Mouse (Mus musculus) heart, embryonic 15.5 days (tissue): Measurements from ENCODE around the gene Slc7a1. TPM values are rescaled to one million over a fixed set of nuclear protein-coding genes. Genes with fewer than 3 reads are reported as not detected.

Experiments used
- ATAC-seq: fragments of 200-750 bp; cut with Nextera tagmentation; replicated peaks from 2 replicates; pipeline ENCODE4 v1.8.0; 2017; ENCODE audit warnings: low read depth, moderate TSS enrichment; ENCODE audit not compliant: insufficient number of reproducible peaks, insufficient read depth, low FRiP score
- H3K27ac ChIP-seq: fragments of 300-500 bp; sonication (generic); 2 replicates; pipeline ENCODE4 v1.5.1; 2015; ENCODE audit warnings: mild to moderate bottlenecking, inconsistent platforms
- H3K27me3 ChIP-seq: fragments of 300-500 bp; sonication (generic); 2 replicates; pipeline ENCODE4 v1.6.1; 2015; ENCODE audit warnings: inconsistent platforms
- H3K36me3 ChIP-seq: fragments of 300-500 bp; sonication (generic); 2 replicates; pipeline ENCODE4 v1.6.1; 2015; ENCODE audit warnings: mild to moderate bottlenecking, inconsistent platforms
- H3K4me1 ChIP-seq: fragments of 300-500 bp; sonication (generic); replicated peaks from 2 replicates; pipeline ENCODE4 v1.6.1; 2015; ENCODE audit warnings: inconsistent platforms
- H3K4me2 ChIP-seq: fragments of 300-500 bp; sonication (generic); 2 replicates; pipeline ENCODE4 v1.6.1; 2015; ENCODE audit warnings: inconsistent platforms, mild to moderate bottlenecking, moderate library complexity
- H3K4me3 ChIP-seq: fragments of 300-500 bp; sonication (generic); 2 replicates; pipeline ENCODE4 v1.5.1; 2015; ENCODE audit warnings: mild to moderate bottlenecking, inconsistent platforms
- H3K9ac ChIP-seq: fragments of 300-500 bp; sonication (generic); 2 replicates; pipeline ENCODE4 v1.6.1; 2015; ENCODE audit warnings: mild to moderate bottlenecking, inconsistent platforms
- H3K9me3 ChIP-seq: fragments of 300-500 bp; sonication (generic); replicated peaks from 2 replicates; pipeline ENCODE4 v1.6.1; 2016; ENCODE audit warnings: inconsistent platforms
- WGBS: fragments of 180-500 bp; shearing (Covaris S2); methylation state at CpG from one replicate; pipeline ENCODE4 v1.1.7; 2015; ENCODE audit warnings: mixed read lengths; 5-methylcytosine and 5-hydroxymethylcytosine counted together
- polyA plus RNA-seq: library from polyadenylated mRNA; unstranded; fragments of >200 nt; fragmentation: Nextera tagmentation; extraction: Ambion mirVana; gene quantifications from 2 replicates; pipeline ENCODE4 v1.2.1, GENCODE M21; 2015

The Slc7a1 gene
- polyA plus RNA-seq, 1 experiment from 2014 or later: 13.6 TPM

- Histone ChIP-seq H3K4me2 (no peak overlapping the region), H3K27ac (no peak overlapping the region), H3K4me1 (peaks cover 31% of the 10 kb centered on the region), H3K9ac (no peak overlapping the region), H3K4me3 (no peak overlapping the region), H3K9me3 (no peaks in the 10 kb centered on the region), H3K36me3 (no peaks in the 10 kb centered on the region), H3K27me3 (no peaks in the 10 kb centered on the region)
- 70% methylated on average over 22 of the region's 22 CpGs for WGBS
- 0 out of 2 replicates have a peak, but pooled peaks have one; percentile 29 for ATAC-seq
These were observed 36.1 kb downstream of the Slc7a1 start for GRCm38 (mm10) chr5:148363441-148364113.

- no peak for ATAC-seq
- 92% methylated on average over 7 of the region's 7 CpGs for WGBS
- Histone ChIP-seq H3K9ac (no peak overlapping the region), H3K4me3 (no peak overlapping the region), H3K27me3 (no peaks in the 10 kb centered on the region), H3K4me1 (peaks cover 31% of the 10 kb centered on the region), H3K27ac (peak overlapping the region; percentile 70; the same call in 1 of the 2 replicates), H3K4me2 (no peak overlapping the region), H3K9me3 (no peaks in the 10 kb centered on the region), H3K36me3 (no peaks in the 10 kb centered on the region)
These were observed 37.4 kb downstream of the Slc7a1 start for GRCm38 (mm10) chr5:148362296-148362695.

- H3K4me3 ChIP-seq: no peak overlapping the region
- no peak for ATAC-seq
- H3K27me3 ChIP-seq: no peaks in the 10 kb centered on the region
- H3K9ac ChIP-seq: no peak overlapping the region
- H3K4me1 ChIP-seq: peaks cover 31% of the 10 kb centered on the region
- WGBS: 21% methylated on average over 3 of the region's 3 CpGs
- H3K36me3 ChIP-seq: no peaks in the 10 kb centered on the region
- no peaks in the 10 kb centered on the region for H3K9me3 ChIP-seq
- peak overlapping the region; percentile 70 for H3K27ac ChIP-seq
- H3K4me2 ChIP-seq: peak overlapping the region; percentile 44
These were observed 38.0 kb downstream of the Slc7a1 start for GRCm38 (mm10) chr5:148361759-148362010.

GRCm38 (mm10) chr5:148360922-148361758 lies 38.6 kb downstream of the Slc7a1 start:
- 19% methylated on average over 16 of the region's 16 CpGs for WGBS
- H3K9ac ChIP-seq: no peak overlapping the region
- H3K4me2 ChIP-seq: peak overlapping the region; percentile 44
- H3K36me3 ChIP-seq: no peaks in the 10 kb centered on the region
- peaks cover 31% of the 10 kb centered on the region for H3K4me1 ChIP-seq
- peak overlapping the region; percentile 70 for H3K27ac ChIP-seq
- no peaks in the 10 kb centered on the region for H3K27me3 ChIP-seq
- ATAC-seq: peak; percentile 81
- no peaks in the 10 kb centered on the region for H3K9me3 ChIP-seq
- H3K4me3 ChIP-seq: no peak overlapping the region

- Histone ChIP-seq H3K9ac (no peak overlapping the region), H3K27ac (no peak overlapping the region), H3K27me3 (no peaks in the 10 kb centered on the region), H3K9me3 (no peaks in the 10 kb centered on the region), H3K36me3 (no peaks in the 10 kb centered on the region), H3K4me1 (peaks cover 44% of the 10 kb centered on the region), H3K4me2 (no peak overlapping the region), H3K4me3 (no peak overlapping the region)
- 85% methylated on average over 11 of the region's 11 CpGs for WGBS
- no peak for ATAC-seq
These were observed 40.6 kb downstream of the Slc7a1 start for GRCm38 (mm10) chr5:148359131-148359530.

- Histone ChIP-seq H3K4me1 (peaks cover 38% of the 10 kb centered on the region), H3K36me3 (no peaks in the 10 kb centered on the region), H3K4me3 (no peak overlapping the region), H3K9me3 (no peaks in the 10 kb centered on the region), H3K4me2 (no peak overlapping the region), H3K9ac (no peak overlapping the region), H3K27ac (no peak overlapping the region), H3K27me3 (no peaks in the 10 kb centered on the region)
- no peak for ATAC-seq
- WGBS: 90% methylated on average over 6 of the region's 6 CpGs
These were observed 42.5 kb downstream of the Slc7a1 start for GRCm38 (mm10) chr5:148357168-148357567.

GRCm38 (mm10) chr5:148355822-148356221 lies 43.9 kb downstream of the Slc7a1 start:
- no peak for ATAC-seq
- H3K9ac ChIP-seq: no peak overlapping the region
- WGBS: 82% methylated on average over 3 of the region's 3 CpGs
- peaks cover 25% of the 10 kb centered on the region for H3K4me1 ChIP-seq
- no peaks in the 10 kb centered on the region for H3K27me3 ChIP-seq
- no peaks in the 10 kb centered on the region for H3K36me3 ChIP-seq
- H3K9me3 ChIP-seq: no peaks in the 10 kb centered on the region
- no peak overlapping the region for H3K4me3 ChIP-seq
- no peak overlapping the region for H3K27ac ChIP-seq
- H3K4me2 ChIP-seq: no peak overlapping the region

GRCm38 (mm10) chr5:148354536-148354935 lies 45.2 kb downstream of the Slc7a1 start:
- Histone ChIP-seq H3K4me2 (no peak overlapping the region), H3K4me1 (peaks cover 25% of the 10 kb centered on the region), H3K4me3 (no peak overlapping the region), H3K27ac (peak overlapping the region; percentile 70), H3K9ac (no peak overlapping the region), H3K9me3 (no peaks in the 10 kb centered on the region), H3K27me3 (no peaks in the 10 kb centered on the region), H3K36me3 (no peaks in the 10 kb centered on the region)
- WGBS: 32% methylated on average over 8 of the region's 8 CpGs
- no peak; the same call in 1 of the 2 replicates for ATAC-seq

GRCm38 (mm10) chr5:148353429-148353828 lies 46.3 kb downstream of the Slc7a1 start:
- ATAC-seq: no peak
- Histone ChIP-seq H3K4me3 (no peak overlapping the region), H3K27me3 (no peaks in the 10 kb centered on the region), H3K36me3 (no peaks in the 10 kb centered on the region), H3K27ac (no peak overlapping the region), H3K4me1 (peaks cover 34% of the 10 kb centered on the region), H3K9ac (no peak overlapping the region), H3K9me3 (no peaks in the 10 kb centered on the region), H3K4me2 (no peak overlapping the region)
- WGBS: 71% methylated on average over 16 of the region's 16 CpGs

- no peak overlapping the region for H3K9ac ChIP-seq
- no peak overlapping the region for H3K4me2 ChIP-seq
- H3K4me1 ChIP-seq: peaks cover 43% of the 10 kb centered on the region
- H3K36me3 ChIP-seq: no peaks in the 10 kb centered on the region
- H3K27me3 ChIP-seq: no peaks in the 10 kb centered on the region
- WGBS: 63% methylated on average over 15 of the region's 15 CpGs
- peak overlapping the region; percentile 28; the same call in 1 of the 2 replicates for H3K27ac ChIP-seq
- no peak overlapping the region for H3K4me3 ChIP-seq
- ATAC-seq: no peak
- H3K9me3 ChIP-seq: no peaks in the 10 kb centered on the region
These were observed 50.2 kb downstream of the Slc7a1 start for GRCm38 (mm10) chr5:148349327-148350011.

- Histone ChIP-seq H3K27ac (peak overlapping the region; percentile 44), H3K4me3 (no peak overlapping the region), H3K4me1 (peaks cover 39% of the 10 kb centered on the region), H3K9me3 (no peaks in the 10 kb centered on the region), H3K4me2 (no peak overlapping the region), H3K36me3 (no peaks in the 10 kb centered on the region), H3K27me3 (no peaks in the 10 kb centered on the region), H3K9ac (no peak overlapping the region)
- peak; percentile 53 for ATAC-seq
- WGBS: 36% methylated on average over 8 of the region's 8 CpGs
These were observed 51.6 kb downstream of the Slc7a1 start for GRCm38 (mm10) chr5:148348153-148348552.
